Mouse (Mus musculus): ENCODE results near the gene Gc. TPM values are rescaled to one million over a fixed set of nuclear protein-coding genes. Genes with fewer than 3 reads are reported as not detected.

The Gc gene
- polyA plus RNA-seq, 1 experiment from 2014 or later = not detected

DNA sequence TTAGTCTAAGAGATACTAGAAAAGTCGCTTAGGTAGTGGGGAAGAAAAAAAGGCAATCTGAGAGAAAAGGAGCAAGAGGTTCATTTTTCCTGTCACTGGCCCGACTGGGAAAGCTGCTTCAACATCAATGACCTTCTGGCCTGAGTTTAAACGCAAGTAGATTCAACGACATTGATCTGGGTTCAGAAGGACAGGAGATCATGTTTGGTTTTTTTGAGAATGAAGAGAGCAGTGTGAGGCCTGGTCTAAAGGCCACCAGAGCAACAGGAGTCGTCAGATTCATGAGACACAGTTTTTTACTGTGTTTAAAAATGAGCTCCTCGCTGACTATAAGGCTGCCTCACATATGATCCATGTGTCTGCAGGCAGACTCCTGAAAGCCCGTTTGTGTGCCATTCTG, 9.7 kb downstream of the Gc start:
- H3K9ac ChIP-seq = no peak overlapping the region
- no peaks in the 10 kb centered on the region for H3K36me3 ChIP-seq (replicated peaks)
- no peak overlapping the region for H3K4me2 ChIP-seq
- no peak for ATAC-seq (replicated peaks)
- no peaks in the 10 kb centered on the region for H3K9me3 ChIP-seq
- H3K27ac ChIP-seq = no peak overlapping the region
- no peak overlapping the region for H3K4me3 ChIP-seq
- H3K27me3 ChIP-seq (replicated peaks) = no peaks in the 10 kb centered on the region
- H3K4me1 ChIP-seq = no peaks in the 10 kb centered on the region
- 78% methylated on average over 7 of the region's 7 CpGs for WGBS

GRCm38 (mm10) chr5:89444360-89444759, 13.3 kb downstream of the Gc start:
- WGBS = 84% methylated on average over 4 of the region's 4 CpGs
- no peak; the same call in 1 of the 2 replicates for ATAC-seq (replicated peaks)

GRCm38 (mm10) chr5:89411536-89411935, 46.2 kb downstream of the Gc start:
- no peak for ATAC-seq (replicated peaks)
- Histone ChIP-seq H3K27ac (no peak overlapping the region), H3K9ac (no peak overlapping the region), H3K4me3 (no peak overlapping the region), H3K4me1 (no peaks in the 10 kb centered on the region), H3K9me3 (no peaks in the 10 kb centered on the region), H3K36me3 (replicated peaks) (no peaks in the 10 kb centered on the region), H3K4me2 (no peak overlapping the region), H3K27me3 (replicated peaks) (no peaks in the 10 kb centered on the region)
- 59% methylated on average over 1 of the region's 1 CpGs for WGBS

More at GRCm38 (mm10) chr5:89444360-89444759, 13.3 kb downstream of the Gc start:
- no peak overlapping the region for H3K4me3 ChIP-seq
- H3K27ac ChIP-seq = no peak overlapping the region
- no peak overlapping the region for H3K4me2 ChIP-seq
- H3K27me3 ChIP-seq (replicated peaks) = no peaks in the 10 kb centered on the region
- no peaks in the 10 kb centered on the region for H3K36me3 ChIP-seq (replicated peaks)
- no peaks in the 10 kb centered on the region for H3K4me1 ChIP-seq
- no peak overlapping the region for H3K9ac ChIP-seq
- no peaks in the 10 kb centered on the region for H3K9me3 ChIP-seq

- Histone ChIP-seq H3K36me3 (replicated peaks) (no peaks in the 10 kb centered on the region), H3K4me3 (no peak overlapping the region), H3K4me2 (no peak overlapping the region), H3K27me3 (replicated peaks) (no peaks in the 10 kb centered on the region), H3K9ac (no peak overlapping the region), H3K9me3 (no peaks in the 10 kb centered on the region), H3K4me1 (no peaks in the 10 kb centered on the region), H3K27ac (no peak overlapping the region)
- no peak for ATAC-seq (replicated peaks)
Observed at GRCm38 (mm10) chr5:89407376-89408082, 50.2 kb downstream of the Gc start.

DNA sequence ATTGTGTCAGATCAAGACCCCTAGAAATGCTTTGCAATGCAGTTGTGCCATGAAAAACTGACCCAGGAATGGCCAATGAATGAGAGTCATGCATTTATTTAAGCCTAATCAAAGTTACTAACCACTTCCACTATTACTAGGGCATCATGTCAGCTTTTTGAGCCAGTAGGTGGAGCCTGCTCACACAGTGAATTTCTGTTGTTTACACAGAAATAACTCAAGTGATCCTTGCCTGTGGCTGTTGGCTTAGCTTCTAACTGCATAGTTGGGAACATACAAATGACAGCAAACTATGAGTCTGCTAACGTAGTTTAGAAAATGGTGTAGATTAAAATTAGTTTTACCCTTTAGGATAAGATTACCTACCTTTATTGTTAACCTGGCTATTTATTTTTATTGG, 52.6 kb downstream of the Gc start:
- WGBS = 87% methylated on average over 1 of the region's 1 CpGs
- Histone ChIP-seq H3K4me3 (no peak overlapping the region), H3K27me3 (replicated peaks) (no peaks in the 10 kb centered on the region), H3K4me2 (no peak overlapping the region), H3K36me3 (replicated peaks) (no peaks in the 10 kb centered on the region), H3K27ac (no peak overlapping the region), H3K9me3 (no peaks in the 10 kb centered on the region), H3K4me1 (no peaks in the 10 kb centered on the region), H3K9ac (no peak overlapping the region)
- no peak for ATAC-seq (replicated peaks)

DNA sequence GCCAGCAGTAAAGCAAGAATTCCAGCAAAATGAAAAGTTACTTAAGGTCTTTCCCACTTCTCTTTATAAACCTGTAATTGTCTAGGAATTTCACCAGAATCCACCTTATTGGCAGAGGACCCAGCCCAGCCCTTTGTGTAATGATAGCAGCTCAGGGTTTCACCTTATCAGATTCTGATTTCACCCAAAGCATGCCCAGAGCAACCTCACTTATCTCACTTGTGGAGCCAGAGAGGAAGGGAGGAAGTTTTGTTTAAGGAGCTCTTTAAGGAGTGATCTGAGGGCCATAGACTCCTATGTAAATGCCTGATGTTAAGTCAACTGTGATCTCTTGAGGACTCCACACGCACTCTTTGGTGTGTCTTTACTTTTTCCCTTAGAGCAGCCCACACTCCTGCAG, 67.3 kb downstream of the Gc start:
- 59% methylated on average over 1 of the region's 1 CpGs for WGBS
- Histone ChIP-seq H3K4me1 (no peaks in the 10 kb centered on the region), H3K9ac (no peak overlapping the region), H3K27me3 (replicated peaks) (no peaks in the 10 kb centered on the region), H3K27ac (no peak overlapping the region), H3K9me3 (no peaks in the 10 kb centered on the region), H3K4me2 (no peak overlapping the region), H3K4me3 (no peak overlapping the region), H3K36me3 (replicated peaks) (no peaks in the 10 kb centered on the region)
- no peak for ATAC-seq (replicated peaks)

DNA sequence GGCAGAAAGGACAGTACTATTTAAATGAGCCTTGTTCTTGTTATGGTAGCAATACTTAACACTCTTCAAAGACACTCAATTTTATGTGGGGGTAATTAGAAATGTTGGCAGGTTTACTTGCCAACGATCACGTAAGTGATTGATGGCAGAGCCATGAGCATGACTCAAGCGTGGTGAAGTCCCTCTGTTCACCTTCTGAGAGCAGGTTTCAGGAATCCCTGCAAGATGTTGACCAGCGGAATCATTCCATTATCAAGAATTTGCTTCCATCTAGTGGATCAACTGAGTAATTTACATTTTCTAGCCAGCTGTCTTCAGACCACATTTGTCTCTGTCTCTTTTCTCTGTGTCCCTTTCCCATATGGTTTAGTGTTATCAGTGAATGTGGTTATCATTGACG, 73.5 kb downstream of the Gc start:
- no peak overlapping the region for H3K9ac ChIP-seq
- 54% methylated on average over 5 of the region's 5 CpGs for WGBS
- no peaks in the 10 kb centered on the region for H3K36me3 ChIP-seq (replicated peaks)
- no peak overlapping the region for H3K4me3 ChIP-seq
- ATAC-seq (replicated peaks) = peak; percentile 87
- H3K4me2 ChIP-seq = no peak overlapping the region
- no peaks in the 10 kb centered on the region for H3K9me3 ChIP-seq
- no peaks in the 10 kb centered on the region for H3K27me3 ChIP-seq (replicated peaks)
- H3K27ac ChIP-seq = no peak overlapping the region
- no peaks in the 10 kb centered on the region for H3K4me1 ChIP-seq

DNA sequence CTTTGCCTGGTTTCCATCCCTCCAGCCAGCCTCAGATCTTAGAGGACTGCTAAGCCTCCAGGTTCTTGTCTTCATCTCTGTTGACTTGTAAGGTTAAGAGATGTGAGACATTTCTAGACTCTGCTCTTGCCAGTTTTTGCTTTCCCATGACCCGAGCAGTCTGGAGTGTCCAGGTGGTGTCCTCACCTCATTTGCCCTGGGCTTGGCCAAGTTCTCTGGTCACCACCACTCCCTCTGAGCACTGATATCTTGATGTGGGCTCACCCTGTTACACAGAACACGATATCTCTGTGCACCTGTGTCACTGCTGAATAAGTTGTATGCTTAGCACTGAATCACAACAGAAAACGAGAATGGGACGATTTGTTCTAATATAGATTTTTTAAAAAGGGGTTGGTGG, 76.4 kb downstream of the Gc start:
- Histone ChIP-seq H3K4me2 (no peak overlapping the region), H3K9ac (no peak overlapping the region), H3K4me1 (no peaks in the 10 kb centered on the region), H3K36me3 (replicated peaks) (no peaks in the 10 kb centered on the region), H3K4me3 (no peak overlapping the region), H3K27me3 (replicated peaks) (no peaks in the 10 kb centered on the region), H3K27ac (no peak overlapping the region), H3K9me3 (no peaks in the 10 kb centered on the region)
- no peak for ATAC-seq (replicated peaks)
- WGBS = 91% methylated on average over 4 of the region's 4 CpGs

DNA sequence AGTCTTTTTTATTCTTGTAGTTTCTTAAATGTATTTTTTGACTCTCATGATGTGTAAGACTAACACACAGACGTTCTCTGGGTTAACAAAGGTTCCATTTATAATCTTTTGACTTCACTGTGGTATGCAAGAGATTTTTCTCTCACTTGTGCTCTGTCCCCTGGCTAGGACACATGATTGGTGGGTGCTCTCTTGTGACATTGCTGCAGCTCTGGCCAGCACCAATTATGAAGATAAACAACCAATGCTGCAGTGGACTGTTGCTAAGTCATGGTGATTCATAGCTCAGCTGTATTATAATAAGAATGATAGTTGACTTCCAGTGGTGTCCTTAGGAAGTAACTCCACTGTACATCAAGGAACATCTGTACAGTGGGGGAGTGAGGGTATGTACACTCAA, 87.6 kb downstream of the Gc start:
- Histone ChIP-seq H3K9ac (no peak overlapping the region), H3K27ac (no peak overlapping the region), H3K4me2 (no peak overlapping the region), H3K9me3 (no peaks in the 10 kb centered on the region), H3K4me1 (no peaks in the 10 kb centered on the region), H3K36me3 (replicated peaks) (no peaks in the 10 kb centered on the region), H3K27me3 (replicated peaks) (no peaks in the 10 kb centered on the region), H3K4me3 (no peak overlapping the region)
- WGBS = 55% methylated on average over 1 of the region's 1 CpGs
- no peak for ATAC-seq (replicated peaks)

DNA sequence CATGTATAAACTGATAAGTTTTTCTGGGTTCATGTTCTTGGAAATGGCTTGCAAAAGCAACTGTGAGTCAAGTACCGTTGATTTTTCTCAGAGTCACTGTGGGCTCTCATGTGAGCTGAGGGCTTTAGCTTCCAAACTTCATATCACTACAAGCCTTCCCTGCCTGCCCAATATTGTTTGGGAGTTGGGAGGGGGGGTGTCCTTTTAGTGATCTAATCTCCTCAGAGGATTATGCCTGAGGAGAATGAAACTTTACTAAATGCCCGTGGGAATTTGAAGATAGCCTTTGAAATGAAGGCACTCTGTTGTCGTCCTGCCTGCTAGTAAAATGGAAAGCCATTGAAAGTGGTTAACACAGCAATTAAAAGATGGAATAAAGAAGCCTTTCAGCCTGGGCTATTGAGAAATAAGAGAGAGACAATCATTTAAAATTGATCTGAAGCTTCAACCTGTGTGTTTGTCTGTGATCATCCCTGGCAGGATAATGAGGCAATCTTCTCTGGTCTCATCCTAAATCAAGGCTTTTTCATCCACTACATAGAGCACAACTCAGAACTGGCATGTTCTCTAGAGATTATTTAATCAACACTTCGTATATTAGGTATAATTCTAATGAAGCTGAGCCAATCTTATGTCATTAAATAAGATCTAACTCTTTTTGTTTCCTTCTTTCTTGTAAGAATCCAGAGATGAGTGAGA, 89.5 kb downstream of the Gc start:
- no peaks in the 10 kb centered on the region for H3K27me3 ChIP-seq (replicated peaks)
- no peak for ATAC-seq (replicated peaks)
- WGBS = 15% methylated on average over 4 of the region's 4 CpGs

More for the DNA sequence above, 89.5 kb downstream of the Gc start:
- Histone ChIP-seq H3K4me1 (no peaks in the 10 kb centered on the region), H3K9ac (no peak overlapping the region), H3K27ac (no peak overlapping the region), H3K36me3 (replicated peaks) (no peaks in the 10 kb centered on the region), H3K4me2 (no peak overlapping the region), H3K9me3 (no peaks in the 10 kb centered on the region), H3K4me3 (no peak overlapping the region)

Other genes starting within 250 kb of the Gc start
- 0.17 and 0.23 TPM in 2 replicates for gene Npffr2, start 69.5 kb upstream of the Gc start, polyA plus RNA-seq (2015; fragmentation: Nextera tagmentation; extraction: Ambion mirVana)